Comparison of ENCODE assay signal across 13 mouse cellular contexts in genomic region chr3:60513337-60513736, GRCm38 (mm10). TPM values are rescaled to one million over a fixed set of nuclear protein-coding genes. Genes with fewer than 3 reads are reported as not detected.
DNase-seq lines count a peak whose midpoint lies in the region; ATAC-seq and TF ChIP-seq lines count a peak whose summit lies in the region.
"Had no signal": no experiment of that assay in that cellular context is flagged by ENCODE, and none has a peak within 500 bp of the region (broad histone marks: within the 10 kb centered on the region; RNA-seq: fewer than 3 reads in every experiment).

No protein-coding gene starts in this region.

- H3K4me2 ChIP-seq in heart, embryonic 13.5 days: no peak overlapping the region; the same call in 1 of the 2 replicates
- H3K4me2 ChIP-seq in midbrain, embryonic 13.5 days (replicated peaks): no peak overlapping the region
- no peak overlapping the region for H3K4me2 ChIP-seq in midbrain, postnatal 0 days (ENCODE audit: low read depth, low read length, poor library complexity, severe bottlenecking)
- H3K4me2 ChIP-seq: embryonic facial prominence, embryonic 13.5 days; neural tube, embryonic 13.5 days had no signal

- 49% methylated on average over 7 of the region's 7 CpGs for WGBS in heart, embryonic 13.5 days
- WGBS in midbrain, embryonic 13.5 days: 23% methylated on average over 7 of the region's 7 CpGs
- WGBS in midbrain, postnatal 0 days: 25% methylated on average over 7 of the region's 7 CpGs

- H3K27me3 ChIP-seq in heart, embryonic 13.5 days (replicated peaks): no peaks in the 10 kb centered on the region
- H3K27me3 ChIP-seq in midbrain, embryonic 13.5 days: no peaks in the 10 kb centered on the region
- H3K27me3 ChIP-seq in midbrain, postnatal 0 days (ENCODE audit: insufficient read depth, low read length): no peaks in the 10 kb centered on the region
- H3K27me3 ChIP-seq: embryonic facial prominence, embryonic 13.5 days; neural tube, embryonic 13.5 days had no signal

- intact Hi-C loops in heart, postnatal 36 days (cut with DNase I): no loop called here

- no peaks in the 10 kb centered on the region for H3K36me3 ChIP-seq in heart, embryonic 13.5 days
- no peaks in the 10 kb centered on the region for H3K36me3 ChIP-seq in midbrain, embryonic 13.5 days
- no peaks in the 10 kb centered on the region for H3K36me3 ChIP-seq in midbrain, postnatal 0 days (ENCODE audit: insufficient read depth, low read length)
- H3K36me3 ChIP-seq: embryonic facial prominence, embryonic 13.5 days; neural tube, embryonic 13.5 days had no signal

- H3K9me3 ChIP-seq in heart, embryonic 13.5 days: no peaks in the 10 kb centered on the region
- no peaks in the 10 kb centered on the region for H3K9me3 ChIP-seq in midbrain, embryonic 13.5 days
- H3K9me3 ChIP-seq in midbrain, postnatal 0 days (ENCODE audit: low read length): no peaks in the 10 kb centered on the region
- H3K9me3 ChIP-seq: embryonic facial prominence, embryonic 13.5 days; neural tube, embryonic 13.5 days had no signal

- no peak for DNase-seq in heart, postnatal 36 days
- DNase-seq in midbrain, postnatal 0 days (ENCODE audit: low spot score): no peak
- DNase-seq in cerebellum, postnatal 36 days: peak; percentile 48 to 61
- DNase-seq in induced T-regulatory cell, adult 2 months (ENCODE audit: low read depth): peak; percentile 61
- no peak for DNase-seq in ovary, postnatal 36 days (ENCODE audit: low spot score)
- DNase-seq: adrenal gland, adult 8-10 months; layer of hippocampus, adult 9-11 months had no signal

- H3K4me3 ChIP-seq in heart, embryonic 13.5 days: no peak overlapping the region
- H3K4me3 ChIP-seq in midbrain, embryonic 13.5 days (replicated peaks): no peak overlapping the region
- no peak overlapping the region for H3K4me3 ChIP-seq in midbrain, postnatal 0 days (ENCODE audit: low read depth, low read length)
- H3K4me3 ChIP-seq: embryonic facial prominence, embryonic 13.5 days; neural tube, embryonic 13.5 days had no signal

- peak overlapping the region; percentile 68 for H3K27ac ChIP-seq in heart, embryonic 13.5 days (replicated peaks)
- H3K27ac ChIP-seq in midbrain, embryonic 13.5 days: no peak overlapping the region
- H3K27ac ChIP-seq in midbrain, postnatal 0 days (ENCODE audit: low read depth, low read length): no peak overlapping the region
- H3K27ac ChIP-seq: embryonic facial prominence, embryonic 13.5 days; liver, embryonic 14.5 days; neural tube, embryonic 13.5 days had no signal

- TF ChIP-seq CTCF in midbrain, postnatal 0 days (IDR thresholded peaks at IDR 0.05): no peak

- H3K4me1 ChIP-seq in heart, embryonic 13.5 days: peaks cover 82% of the 10 kb centered on the region
- no peaks in the 10 kb centered on the region; the same call in 1 of the 2 replicates for H3K4me1 ChIP-seq in midbrain, embryonic 13.5 days (replicated peaks)
- H3K4me1 ChIP-seq in midbrain, postnatal 0 days (ENCODE audit: insufficient read depth, low read length): no peaks in the 10 kb centered on the region

- ATAC-seq in heart, embryonic 13.5 days (ENCODE audit: extremely low read depth, insufficient number of reproducible peaks, low FRiP score, low TSS enrichment): no peak
- peak; percentile 43; the same call in 1 of the 2 replicates for ATAC-seq in midbrain, embryonic 13.5 days
- ATAC-seq in midbrain, postnatal 0 days (ENCODE audit: low FRiP score): no peak
- no peak for ATAC-seq in frontal cortex, adult (ENCODE audit: low TSS enrichment)

- H3K9ac ChIP-seq in heart, embryonic 13.5 days: peak overlapping the region; percentile 28; the same call in 1 of the 2 replicates
- H3K9ac ChIP-seq in midbrain, embryonic 13.5 days (replicated peaks): no peak overlapping the region
- H3K9ac ChIP-seq in midbrain, postnatal 0 days (replicated peaks; ENCODE audit: low read length, poor library complexity, severe bottlenecking): no peak overlapping the region
- H3K9ac ChIP-seq: embryonic facial prominence, embryonic 13.5 days; liver, embryonic 14.5 days; neural tube, embryonic 13.5 days had no signal

RNA-seq across cellular contexts. Expression of gene Mbnl1, which starts 40.7 kb away (rescaled TPM):
- polyA plus RNA-seq in heart, embryonic 13.5 days (2015; fragmentation: Nextera tagmentation; extraction: Ambion mirVana): 60.3 and 66.0 TPM in 2 replicates
- 100 to 1,000 TPM; 195 to 217 TPM for total RNA-seq in heart, postnatal 36 days (2021)
- 35.5 and 36.2 TPM in 2 replicates for polyA plus RNA-seq in midbrain, embryonic 13.5 days (2015; fragmentation: Nextera tagmentation; extraction: Ambion mirVana)
- 85.9 and 86.0 TPM in 2 replicates for total RNA-seq in midbrain, postnatal 0 days (2014; rRNA removed)
- 46.8 and 55.9 TPM in 2 replicates for polyA plus RNA-seq in midbrain, postnatal 0 days (2015; fragmentation: Nextera tagmentation; extraction: Ambion mirVana)

Comparison
In these comparisons a context has a peak if more than half of its experiments do, and no peak if none do; other contexts are left out.
1. DNase-seq: peak in cerebellum, postnatal 36 days (2 of 2) and induced T-regulatory cell, adult 2 months (single experiment); none in heart, postnatal 36 days (0 of 2), midbrain, postnatal 0 days (single experiment) and ovary, postnatal 36 days (single experiment).